In the genomic region with DNA sequence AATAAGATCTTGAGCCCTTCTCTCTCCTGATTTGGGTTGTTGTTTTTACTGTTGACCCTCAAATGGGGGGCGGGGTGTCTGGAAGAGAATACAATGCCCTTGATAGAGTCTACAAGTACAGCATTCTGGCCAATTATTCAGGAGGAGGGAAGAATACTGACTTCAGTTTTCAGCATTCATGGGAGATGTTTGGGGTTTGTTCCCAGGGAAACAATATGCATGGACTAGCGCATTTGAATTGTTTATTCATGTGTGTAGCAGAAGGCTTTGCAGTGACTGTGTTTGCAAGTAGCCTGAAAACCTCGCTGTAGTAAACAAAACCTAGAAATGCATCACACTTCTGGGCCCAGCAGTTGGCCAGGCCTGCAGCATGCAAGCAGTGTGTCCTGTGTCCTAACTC, we compare ENCODE assay signal across 10 mouse cellular contexts. TPM values are rescaled to one million over a fixed set of nuclear protein-coding genes. Genes with fewer than 3 reads are reported as not detected.
A peak's percentile ranks its signal among the peaks of the same experiment; 100 is the strongest.
DNase-seq lines count a peak whose midpoint lies in the region; ATAC-seq lines count a peak whose summit lies in the region.
"Had no signal": no experiment of that assay in that cellular context is flagged by ENCODE, and none has a peak within 500 bp of the region (broad histone marks: within the 10 kb centered on the region; RNA-seq: fewer than 3 reads in every experiment).

No protein-coding gene starts in this region.

- DNase-seq in heart, embryonic 10.5 days (ENCODE audit: low spot score), result no peak
- DNase-seq in heart, adult 9 months (ENCODE audit: low spot score in 2 of 2), result no peak
- no peak for DNase-seq in midbrain, embryonic 11.5 days (ENCODE audit: low spot score, missing footprints)
- DNase-seq in midbrain, embryonic 10.5 days (ENCODE audit: low spot score), result no peak
- DNase-seq in cerebellum, postnatal 10 days, result no peak
- DNase-seq in urinary bladder, adult 2 months (ENCODE audit: low spot score), result no peak
- DNase-seq: cerebellum, postnatal 36 days had no signal

- 83% methylated on average over 3 of the region's 3 CpGs for WGBS in heart, embryonic 10.5 days
- 72% methylated on average over 3 of the region's 3 CpGs for WGBS in midbrain, embryonic 11.5 days
- 77% methylated on average over 3 of the region's 3 CpGs for WGBS in midbrain, embryonic 10.5 days
- WGBS in intestine, embryonic 15.5 days, result 77% methylated on average over 3 of the region's 3 CpGs
- WGBS in stomach, embryonic 15.5 days, result 73% methylated on average over 3 of the region's 3 CpGs

- H3K27me3 ChIP-seq in heart, embryonic 10.5 days (ENCODE audit: insufficient read depth, poor library complexity, severe bottlenecking), result no peaks in the 10 kb centered on the region
- H3K27me3 ChIP-seq in midbrain, embryonic 11.5 days (ENCODE audit: control insufficient read depth, insufficient read depth, low read length), result no peaks in the 10 kb centered on the region
- H3K27me3 ChIP-seq in midbrain, embryonic 10.5 days (ENCODE audit: low read depth, poor library complexity, severe bottlenecking), result no peaks in the 10 kb centered on the region
- H3K27me3 ChIP-seq in intestine, embryonic 15.5 days (replicated peaks), result no peaks in the 10 kb centered on the region
- H3K27me3 ChIP-seq in stomach, embryonic 15.5 days (replicated peaks), result no peaks in the 10 kb centered on the region

- no peaks in the 10 kb centered on the region for H3K9me3 ChIP-seq in heart, embryonic 10.5 days
- H3K9me3 ChIP-seq in midbrain, embryonic 11.5 days (ENCODE audit: control insufficient read depth, low read length), result no peaks in the 10 kb centered on the region
- no peaks in the 10 kb centered on the region for H3K9me3 ChIP-seq in midbrain, embryonic 10.5 days (replicated peaks)
- H3K9me3 ChIP-seq in intestine, embryonic 15.5 days, result no peaks in the 10 kb centered on the region
- no peaks in the 10 kb centered on the region for H3K9me3 ChIP-seq in stomach, embryonic 15.5 days

- peaks cover 3% of the 10 kb centered on the region for H3K36me3 ChIP-seq in heart, embryonic 10.5 days
- H3K36me3 ChIP-seq in midbrain, embryonic 11.5 days (ENCODE audit: control insufficient read depth, insufficient read depth, low read length), result no peaks in the 10 kb centered on the region; the same call in 1 of the 2 replicates
- H3K36me3 ChIP-seq in midbrain, embryonic 10.5 days, result peaks cover 12% of the 10 kb centered on the region
- H3K36me3 ChIP-seq in intestine, embryonic 15.5 days, result no peaks in the 10 kb centered on the region
- H3K36me3 ChIP-seq in stomach, embryonic 15.5 days, result no peaks in the 10 kb centered on the region

- H3K27ac ChIP-seq in heart, embryonic 10.5 days, result peak overlapping the region; percentile 56; the same call in 1 of the 2 replicates
- H3K27ac ChIP-seq in midbrain, embryonic 11.5 days (ENCODE audit: low read depth, low read length), result peak overlapping the region; percentile 25; the same call in 1 of the 2 replicates
- no peak overlapping the region for H3K27ac ChIP-seq in midbrain, embryonic 10.5 days (replicated peaks)
- peak overlapping the region; percentile 27; the same call in 1 of the 2 replicates for H3K27ac ChIP-seq in intestine, embryonic 15.5 days
- peak overlapping the region; percentile 24; the same call in 1 of the 2 replicates for H3K27ac ChIP-seq in stomach, embryonic 15.5 days
- H3K27ac ChIP-seq: left cerebral cortex, adult 2 months had no signal

- H3K4me3 ChIP-seq in heart, embryonic 10.5 days, result no peak overlapping the region
- H3K4me3 ChIP-seq in midbrain, embryonic 11.5 days (ENCODE audit: low read depth, low read length), result no peak overlapping the region
- H3K4me3 ChIP-seq in midbrain, embryonic 10.5 days, result no peak overlapping the region
- no peak overlapping the region for H3K4me3 ChIP-seq in intestine, embryonic 15.5 days (replicated peaks)
- no peak overlapping the region for H3K4me3 ChIP-seq in stomach, embryonic 15.5 days (replicated peaks)
- H3K4me3 ChIP-seq: left cerebral cortex, adult 2 months had no signal

- no peak overlapping the region for H3K4me2 ChIP-seq in midbrain, embryonic 11.5 days
- H3K4me2 ChIP-seq in intestine, embryonic 15.5 days (replicated peaks), result no peak overlapping the region
- no peak overlapping the region for H3K4me2 ChIP-seq in stomach, embryonic 15.5 days

- H3K9ac ChIP-seq in midbrain, embryonic 11.5 days (ENCODE audit: low read length), result no peak overlapping the region
- no peak overlapping the region for H3K9ac ChIP-seq in intestine, embryonic 15.5 days
- H3K9ac ChIP-seq in stomach, embryonic 15.5 days, result no peak overlapping the region

- ATAC-seq in midbrain, embryonic 11.5 days (ENCODE audit: low FRiP score), result no peak
- ATAC-seq in intestine, embryonic 15.5 days, result no peak
- no peak for ATAC-seq in stomach, embryonic 15.5 days (ENCODE audit: insufficient read depth, low FRiP score, low read depth)

- peaks cover 56% of the 10 kb centered on the region for H3K4me1 ChIP-seq in heart, embryonic 10.5 days
- peaks cover 19% of the 10 kb centered on the region for H3K4me1 ChIP-seq in midbrain, embryonic 11.5 days (ENCODE audit: control insufficient read depth, insufficient read depth, low read length)
- H3K4me1 ChIP-seq in midbrain, embryonic 10.5 days, result peaks cover 59% of the 10 kb centered on the region
- peaks cover 14% of the 10 kb centered on the region for H3K4me1 ChIP-seq in intestine, embryonic 15.5 days (replicated peaks)
- peaks cover 13% of the 10 kb centered on the region for H3K4me1 ChIP-seq in stomach, embryonic 15.5 days

RNA-seq across cellular contexts. Expression of gene Pxdn, which starts 17.1 kb away (rescaled TPM):
- polyA plus RNA-seq in heart, embryonic 10.5 days (2016; fragmentation: Nextera tagmentation; extraction: Ambion mirVana), result 92.0 and 109 TPM in 2 replicates
- 67.3 and 69.4 TPM in 2 replicates for polyA plus RNA-seq in midbrain, embryonic 11.5 days (2014; fragmentation: Nextera tagmentation; extraction: Ambion mirVana)
- 72.5 and 84.4 TPM in 2 replicates for polyA plus RNA-seq in midbrain, embryonic 10.5 days (2016; fragmentation: Nextera tagmentation; extraction: Ambion mirVana)
- 63.6 and 66.4 TPM in 2 replicates for polyA plus RNA-seq in intestine, embryonic 15.5 days (2015; fragmentation: Nextera tagmentation; extraction: Ambion mirVana)
- 70.4 and 77.2 TPM in 2 replicates for polyA plus RNA-seq in stomach, embryonic 15.5 days (2015; fragmentation: Nextera tagmentation; extraction: Ambion mirVana)
- polyA plus RNA-seq in urinary bladder, adult 2 months (2012; rRNA removed), result 32.2 and 43.4 TPM in 2 replicates
